Mouse (Mus musculus): ENCODE data around the gene Shank2.

GRCm38 (mm10) chr7:144250791-144251190 is 249.1 kb downstream of the Shank2 start:
- TF ChIP-seq POLR2A (IDR thresholded peaks at IDR 0.05; ENCODE audit: low read depth, low read length) = no peak
- no peak for TF ChIP-seq EP300 (IDR thresholded peaks at IDR 0.05; ENCODE audit: low read length)
- TF ChIP-seq USF1 (IDR thresholded peaks at IDR 0.05; ENCODE audit: low read depth, low read length) = no peak
- no peak for TF ChIP-seq MYC (IDR thresholded peaks at IDR 0.05; ENCODE audit: low read depth, low read length)
- no peak for TF ChIP-seq CTCF (conservative IDR thresholded peaks at IDR 0.05 in 1 of 2, IDR thresholded peaks at IDR 0.05 in 1 of 2; ENCODE audit: low read depth in 2 of 2, low read length in 2 of 2)
- no peak for TF ChIP-seq RAD21 (IDR thresholded peaks at IDR 0.05; ENCODE audit: low read depth, low read length)
- no peak for TF ChIP-seq HCFC1 (IDR thresholded peaks at IDR 0.05; ENCODE audit: low read depth, low read length)
- TF ChIP-seq ETS1 (conservative IDR thresholded peaks at IDR 0.05; ENCODE audit: low read depth, low read length) = no peak
- no peak for TF ChIP-seq ZC3H11A (IDR thresholded peaks at IDR 0.05; ENCODE audit: low read depth, low read length)
- no peak for TF ChIP-seq ZNF384 (IDR thresholded peaks at IDR 0.05; ENCODE audit: low read depth, low read length)
- TF ChIP-seq SMC3 (IDR thresholded peaks at IDR 0.05; ENCODE audit: low read depth, low read length) = no peak
